Mouse (Mus musculus): ENCODE results near the gene Igsf8. TPM values are rescaled to one million over a fixed set of nuclear protein-coding genes. Genes with fewer than 3 reads are reported as not detected.

Igsf8 gene
- polyA plus RNA-seq, 1 experiment from 2014 or later: 142 TPM

- no peak for DNase-seq (ENCODE audit: low spot score)
- no peak overlapping the region for H3K4me3 ChIP-seq
- no peaks in the 10 kb centered on the region for H3K36me3 ChIP-seq
- H3K27me3 ChIP-seq (ENCODE audit: insufficient read depth, poor library complexity, severe bottlenecking): peaks cover 61% of the 10 kb centered on the region
- H3K9me3 ChIP-seq: no peaks in the 10 kb centered on the region
- H3K4me1 ChIP-seq (replicated peaks): peaks cover 19% of the 10 kb centered on the region
- 85% methylated on average over 2 of the region's 2 CpGs for WGBS
- H3K27ac ChIP-seq: no peak overlapping the region
Observed at GRCm38 (mm10) chr1:172332925-172333324, 71.5 kb downstream of the Igsf8 start.

- 15% methylated on average over 3 of the region's 3 CpGs for WGBS
- H3K36me3 ChIP-seq: no peaks in the 10 kb centered on the region
- DNase-seq (ENCODE audit: low spot score): no peak
- H3K9me3 ChIP-seq: no peaks in the 10 kb centered on the region
- H3K27me3 ChIP-seq (ENCODE audit: insufficient read depth, poor library complexity, severe bottlenecking): peaks cover 55% of the 10 kb centered on the region
- no peak overlapping the region for H3K4me3 ChIP-seq
- peaks cover 17% of the 10 kb centered on the region for H3K4me1 ChIP-seq (replicated peaks)
- no peak overlapping the region for H3K27ac ChIP-seq
Observed at GRCm38 (mm10) chr1:172333512-172333911, 72.1 kb downstream of the Igsf8 start.

GRCm38 (mm10) chr1:172335804-172336203 is 74.4 kb downstream of the Igsf8 start:
- no peak for DNase-seq (ENCODE audit: low spot score)
- Histone ChIP-seq H3K36me3 (no peaks in the 10 kb centered on the region), H3K27me3 (ENCODE audit: insufficient read depth, poor library complexity, severe bottlenecking) (peaks cover 53% of the 10 kb centered on the region), H3K4me3 (no peak overlapping the region), H3K27ac (no peak overlapping the region), H3K4me1 (replicated peaks) (peaks cover 13% of the 10 kb centered on the region), H3K9me3 (no peaks in the 10 kb centered on the region)
- WGBS: 80% methylated on average over 15 of the region's 15 CpGs

GRCm38 (mm10) chr1:172337411-172338185 is 76.2 kb downstream of the Igsf8 start:
- Histone ChIP-seq H3K27me3 (ENCODE audit: insufficient read depth, poor library complexity, severe bottlenecking) (peaks cover 56% of the 10 kb centered on the region), H3K4me3 (no peak overlapping the region), H3K36me3 (no peaks in the 10 kb centered on the region), H3K27ac (no peak overlapping the region), H3K9me3 (no peaks in the 10 kb centered on the region), H3K4me1 (replicated peaks) (peaks cover 29% of the 10 kb centered on the region)
- WGBS: 27% methylated on average over 2 of the region's 2 CpGs
- no peak for DNase-seq (ENCODE audit: low spot score)

GRCm38 (mm10) chr1:172340729-172341321 is 79.4 kb downstream of the Igsf8 start, which contains the start of gene Kcnj10:
Kcnj10 (plus strand) TSS chr1:172341210.
- Histone ChIP-seq H3K9me3 (no peaks in the 10 kb centered on the region), H3K4me1 (replicated peaks) (peaks cover 47% of the 10 kb centered on the region), H3K4me3 (peak within 1 kb of the TSS; percentile 60), H3K36me3 (no peaks in the 10 kb centered on the region), H3K27ac (peak within 1 kb of the TSS; percentile 73), H3K27me3 (ENCODE audit: insufficient read depth, poor library complexity, severe bottlenecking) (peaks cover 54% of the 10 kb centered on the region)
- WGBS: 2% methylated on average over 38 of the region's 38 CpGs
- peak; percentile 86 for DNase-seq (ENCODE audit: low spot score)

GRCm38 (mm10) chr1:172341386-172341785 is 79.9 kb downstream of the Igsf8 start:
- 23% methylated on average over 10 of the region's 10 CpGs for WGBS

GRCm38 (mm10) chr1:172342729-172343128 is 81.3 kb downstream of the Igsf8 start:
- 0 out of 2 replicates have a peak overlapping the region, but pooled peaks have one; percentile 31 for H3K27ac ChIP-seq
- DNase-seq (ENCODE audit: low spot score): no peak
- H3K27me3 ChIP-seq (ENCODE audit: insufficient read depth, poor library complexity, severe bottlenecking): peaks cover 49% of the 10 kb centered on the region
- H3K4me1 ChIP-seq (replicated peaks): peaks cover 46% of the 10 kb centered on the region
- WGBS: 86% methylated on average over 3 of the region's 3 CpGs
- H3K9me3 ChIP-seq: no peaks in the 10 kb centered on the region
- H3K4me3 ChIP-seq: no peak overlapping the region
- H3K36me3 ChIP-seq: no peaks in the 10 kb centered on the region

More at GRCm38 (mm10) chr1:172341386-172341785, 79.9 kb downstream of the Igsf8 start:
- no peaks in the 10 kb centered on the region for H3K36me3 ChIP-seq
- peaks cover 48% of the 10 kb centered on the region for H3K4me1 ChIP-seq (replicated peaks)
- no peak for DNase-seq (ENCODE audit: low spot score)
- peak overlapping the region; percentile 60 for H3K4me3 ChIP-seq
- peak overlapping the region; percentile 73 for H3K27ac ChIP-seq
- H3K9me3 ChIP-seq: no peaks in the 10 kb centered on the region
- peaks cover 49% of the 10 kb centered on the region for H3K27me3 ChIP-seq (ENCODE audit: insufficient read depth, poor library complexity, severe bottlenecking)

GRCm38 (mm10) chr1:172343914-172344313 is 82.5 kb downstream of the Igsf8 start:
- no peak for DNase-seq (ENCODE audit: low spot score)
- Histone ChIP-seq H3K4me1 (replicated peaks) (peaks cover 49% of the 10 kb centered on the region), H3K9me3 (no peaks in the 10 kb centered on the region), H3K4me3 (no peak overlapping the region), H3K27me3 (ENCODE audit: insufficient read depth, poor library complexity, severe bottlenecking) (peaks cover 47% of the 10 kb centered on the region), H3K36me3 (no peaks in the 10 kb centered on the region), H3K27ac (peak overlapping the region; percentile 40; the same call in 1 of the 2 replicates)
- WGBS: 56% methylated on average over 3 of the region's 3 CpGs

GRCm38 (mm10) chr1:172344820-172345219 is 83.4 kb downstream of the Igsf8 start:
- peaks cover 58% of the 10 kb centered on the region for H3K4me1 ChIP-seq (replicated peaks)
- no peaks in the 10 kb centered on the region for H3K36me3 ChIP-seq
- 87% methylated on average over 7 of the region's 7 CpGs for WGBS
- no peak for DNase-seq (ENCODE audit: low spot score)
- H3K27me3 ChIP-seq (ENCODE audit: insufficient read depth, poor library complexity, severe bottlenecking): peaks cover 38% of the 10 kb centered on the region
- H3K27ac ChIP-seq: peak overlapping the region; percentile 16; the same call in 1 of the 2 replicates
- no peak overlapping the region for H3K4me3 ChIP-seq
- H3K9me3 ChIP-seq: no peaks in the 10 kb centered on the region

- peak overlapping the region; percentile 93 for H3K27ac ChIP-seq
- H3K4me1 ChIP-seq (replicated peaks): peaks cover 60% of the 10 kb centered on the region
- peaks cover 23% of the 10 kb centered on the region for H3K27me3 ChIP-seq (ENCODE audit: insufficient read depth, poor library complexity, severe bottlenecking)
- DNase-seq (ENCODE audit: low spot score): no peak
- no peaks in the 10 kb centered on the region for H3K36me3 ChIP-seq
- no peak overlapping the region for H3K4me3 ChIP-seq
- H3K9me3 ChIP-seq: no peaks in the 10 kb centered on the region
- WGBS: 91% methylated on average over 10 of the region's 10 CpGs
Observed at GRCm38 (mm10) chr1:172346707-172347106, 85.3 kb downstream of the Igsf8 start.

GRCm38 (mm10) chr1:172347382-172347781 is 85.9 kb downstream of the Igsf8 start:
- Histone ChIP-seq H3K4me3 (no peak overlapping the region), H3K27ac (peak overlapping the region; percentile 93), H3K36me3 (no peaks in the 10 kb centered on the region), H3K27me3 (ENCODE audit: insufficient read depth, poor library complexity, severe bottlenecking) (peaks cover 23% of the 10 kb centered on the region), H3K4me1 (replicated peaks) (peaks cover 59% of the 10 kb centered on the region), H3K9me3 (no peaks in the 10 kb centered on the region)
- DNase-seq (ENCODE audit: low spot score): no peak
- 90% methylated on average over 12 of the region's 12 CpGs for WGBS

- H3K27ac ChIP-seq: peak overlapping the region; percentile 93
- H3K27me3 ChIP-seq (ENCODE audit: insufficient read depth, poor library complexity, severe bottlenecking): peaks cover 18% of the 10 kb centered on the region
- peak overlapping the region; percentile 37; the same call in 1 of the 2 replicates for H3K4me3 ChIP-seq
- no peak for DNase-seq (ENCODE audit: low spot score)
- WGBS: 47% methylated on average over 5 of the region's 5 CpGs
- no peaks in the 10 kb centered on the region for H3K36me3 ChIP-seq
- H3K9me3 ChIP-seq: no peaks in the 10 kb centered on the region
- peaks cover 59% of the 10 kb centered on the region for H3K4me1 ChIP-seq (replicated peaks)
Observed at GRCm38 (mm10) chr1:172349504-172349903, 88.1 kb downstream of the Igsf8 start.
